Mouse (Mus musculus): ENCODE data around the gene Fig4. TPM values are rescaled to one million over a fixed set of nuclear protein-coding genes. Genes with fewer than 3 reads are reported as not detected.

The Fig4 gene
- 18.8 and 19.6 TPM in 2 replicates for polyA plus RNA-seq (2016; fragmentation: Nextera tagmentation; extraction: Ambion mirVana)

- H3K36me3 ChIP-seq, result no peaks in the 10 kb centered on the region
- H3K9me3 ChIP-seq, result no peaks in the 10 kb centered on the region
- WGBS, result under 1% methylated on average over 38 of the region's 38 CpGs
- no peaks in the 10 kb centered on the region for H3K27me3 ChIP-seq (ENCODE audit: insufficient read depth, poor library complexity, severe bottlenecking)
- DNase-seq (ENCODE audit: low spot score), result peak; percentile 87
- peak within 1 kb of the TSS; percentile 95 for H3K4me3 ChIP-seq
- H3K4me1 ChIP-seq (replicated peaks), result peaks cover 12% of the 10 kb centered on the region
- peak within 1 kb of the TSS; percentile 88 for H3K27ac ChIP-seq
These were observed at the start of gene Fig4 for GRCm38 (mm10) chr10:41302689-41303431. TSS of gene Fig4 (minus strand) at chr10:41303260.

DNA sequence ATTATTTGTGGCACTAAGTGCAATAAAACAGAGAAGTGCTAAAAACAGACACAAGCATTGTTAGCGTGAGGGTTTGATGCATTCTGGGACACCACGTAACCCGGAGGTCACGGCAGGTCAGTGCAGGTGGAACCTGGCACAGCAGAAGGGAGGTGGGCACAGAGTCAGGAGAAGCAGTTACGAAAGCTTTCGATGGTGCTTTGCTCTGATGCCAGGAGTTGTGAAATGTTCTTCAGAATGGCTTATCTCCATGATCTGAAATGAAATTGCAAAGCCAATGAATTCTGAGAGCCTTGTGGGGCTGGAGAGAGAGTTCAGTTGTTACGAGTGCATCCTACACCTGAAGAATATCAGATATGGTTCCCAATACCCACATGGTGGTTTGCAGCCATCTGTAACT is 38.3 kb upstream of the Fig4 start:
- Histone ChIP-seq H3K9me3 (no peaks in the 10 kb centered on the region), H3K27me3 (ENCODE audit: insufficient read depth, poor library complexity, severe bottlenecking) (no peaks in the 10 kb centered on the region), H3K4me3 (no peak overlapping the region), H3K27ac (no peak overlapping the region), H3K4me1 (replicated peaks) (no peaks in the 10 kb centered on the region), H3K36me3 (no peaks in the 10 kb centered on the region)
- DNase-seq (ENCODE audit: low spot score), result no peak
- 89% methylated on average over 7 of the region's 7 CpGs for WGBS

DNA sequence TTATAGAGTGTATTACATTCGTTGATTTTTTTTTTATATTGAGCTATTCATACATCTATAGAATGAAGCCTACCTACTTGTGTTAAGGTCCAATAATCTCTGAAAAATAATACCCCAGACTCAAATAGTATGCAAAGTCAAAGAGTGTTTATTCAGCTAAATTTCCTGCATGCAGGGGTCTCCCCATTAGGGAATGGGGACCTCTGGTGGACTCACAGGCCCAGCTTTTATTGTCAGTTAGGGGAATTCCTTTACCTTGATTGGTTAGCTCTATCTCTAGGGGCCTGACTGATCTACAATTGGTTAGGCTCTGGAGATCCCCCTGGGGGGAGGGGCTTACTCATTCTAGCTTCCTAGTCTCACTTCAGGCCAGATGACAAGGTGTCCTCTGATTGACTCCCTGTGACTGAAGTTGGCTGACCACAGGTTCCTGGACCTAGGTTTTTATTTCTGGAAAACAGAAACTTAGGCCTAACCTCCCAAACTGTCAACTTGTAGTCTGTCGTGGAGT is 29.5 kb upstream of the Fig4 start:
- WGBS, result 83% methylated on average over 2 of the region's 2 CpGs
- H3K4me1 ChIP-seq (replicated peaks), result no peaks in the 10 kb centered on the region
- H3K27ac ChIP-seq, result no peak overlapping the region
- no peaks in the 10 kb centered on the region for H3K36me3 ChIP-seq
- no peak for DNase-seq (ENCODE audit: low spot score)
- no peak overlapping the region for H3K4me3 ChIP-seq
- no peaks in the 10 kb centered on the region for H3K27me3 ChIP-seq (ENCODE audit: insufficient read depth, poor library complexity, severe bottlenecking)
- no peaks in the 10 kb centered on the region for H3K9me3 ChIP-seq

GRCm38 (mm10) chr10:41315866-41316265 is 12.8 kb upstream of the Fig4 start:
- WGBS, result 88% methylated on average over 3 of the region's 3 CpGs
- no peak overlapping the region for H3K4me3 ChIP-seq
- no peaks in the 10 kb centered on the region for H3K4me1 ChIP-seq (replicated peaks)
- no peaks in the 10 kb centered on the region for H3K9me3 ChIP-seq
- DNase-seq (ENCODE audit: low spot score), result no peak
- no peak overlapping the region for H3K27ac ChIP-seq
- H3K36me3 ChIP-seq, result no peaks in the 10 kb centered on the region
- no peaks in the 10 kb centered on the region for H3K27me3 ChIP-seq (ENCODE audit: insufficient read depth, poor library complexity, severe bottlenecking)

DNA sequence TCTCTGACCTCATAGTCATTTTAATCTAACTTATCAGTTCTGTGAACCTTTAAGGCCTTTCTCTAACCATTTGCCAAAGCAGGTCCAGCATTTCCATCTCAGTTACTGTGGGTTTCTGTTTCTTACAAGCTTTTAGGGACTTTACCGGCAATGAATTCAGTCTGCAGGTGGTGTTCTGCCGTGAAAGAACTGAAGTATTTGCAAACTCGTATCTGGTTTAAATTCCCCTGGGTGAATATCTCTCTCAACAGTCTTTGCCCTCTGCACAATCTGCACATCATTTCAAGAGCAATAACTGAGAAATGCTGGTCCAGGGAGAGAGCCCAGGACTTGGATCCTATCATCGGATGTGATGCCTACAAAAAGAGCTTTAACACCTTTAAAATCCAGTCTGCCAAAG is 5.1 kb upstream of the Fig4 start:
- no peak overlapping the region for H3K4me3 ChIP-seq
- H3K27me3 ChIP-seq (ENCODE audit: insufficient read depth, poor library complexity, severe bottlenecking), result no peaks in the 10 kb centered on the region
- H3K27ac ChIP-seq, result no peak overlapping the region
- WGBS, result 92% methylated on average over 4 of the region's 4 CpGs
- no peaks in the 10 kb centered on the region for H3K9me3 ChIP-seq
- no peaks in the 10 kb centered on the region for H3K4me1 ChIP-seq (replicated peaks)
- H3K36me3 ChIP-seq, result no peaks in the 10 kb centered on the region
- no peak for DNase-seq (ENCODE audit: low spot score)

DNA sequence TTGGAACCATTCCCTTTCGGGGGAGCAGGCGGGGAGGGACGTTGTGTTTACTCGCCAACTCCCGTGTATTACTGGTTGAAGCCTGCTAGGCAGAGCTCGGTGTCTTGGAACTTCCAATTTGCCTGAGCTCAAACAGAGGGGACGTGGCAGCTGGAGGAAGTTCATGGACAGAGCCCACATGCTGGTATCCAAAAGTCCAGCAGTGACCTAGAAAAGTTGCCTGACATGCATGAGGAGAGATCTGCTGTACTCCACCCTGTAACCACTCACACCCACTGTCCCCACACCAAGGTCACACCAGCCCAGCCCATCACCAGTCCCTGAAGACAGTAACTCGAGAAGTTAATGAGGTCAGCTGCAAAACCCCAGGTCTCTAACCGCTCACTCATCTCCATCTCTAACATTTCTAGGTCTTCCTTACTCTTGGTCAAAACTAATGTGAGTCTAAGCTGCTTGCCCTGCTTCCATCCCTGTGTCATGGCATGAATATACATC is 1.9 kb upstream of the Fig4 start:
- Histone ChIP-seq H3K36me3 (no peaks in the 10 kb centered on the region), H3K27me3 (ENCODE audit: insufficient read depth, poor library complexity, severe bottlenecking) (no peaks in the 10 kb centered on the region), H3K4me3 (no peak overlapping the region), H3K27ac (no peak overlapping the region), H3K4me1 (replicated peaks) (peaks cover 12% of the 10 kb centered on the region), H3K9me3 (no peaks in the 10 kb centered on the region)
- WGBS, result 79% methylated on average over 9 of the region's 9 CpGs
- DNase-seq (ENCODE audit: low spot score), result no peak

- Histone ChIP-seq H3K9me3 (no peaks in the 10 kb centered on the region), H3K27ac (peak within 1 kb of the TSS; percentile 88), H3K27me3 (ENCODE audit: insufficient read depth, poor library complexity, severe bottlenecking) (no peaks in the 10 kb centered on the region), H3K36me3 (no peaks in the 10 kb centered on the region), H3K4me3 (peak within 1 kb of the TSS; percentile 95), H3K4me1 (replicated peaks) (peaks cover 12% of the 10 kb centered on the region)
- peak; percentile 85 for DNase-seq (ENCODE audit: low spot score)
- under 1% methylated on average over 25 of the region's 25 CpGs for WGBS
These were observed 782 bp upstream of the Fig4 start, which contains the start of gene Ak9 for GRCm38 (mm10) chr10:41303639-41304444. TSS of gene Ak9 (plus strand) at chr10:41303980.

- peaks cover 13% of the 10 kb centered on the region for H3K4me1 ChIP-seq (replicated peaks)
- no peak overlapping the region for H3K27ac ChIP-seq
- no peaks in the 10 kb centered on the region for H3K27me3 ChIP-seq (ENCODE audit: insufficient read depth, poor library complexity, severe bottlenecking)
- DNase-seq (ENCODE audit: low spot score), result no peak
- H3K9me3 ChIP-seq, result no peaks in the 10 kb centered on the region
- H3K36me3 ChIP-seq, result no peaks in the 10 kb centered on the region
- H3K4me3 ChIP-seq, result no peak overlapping the region
- 57% methylated on average over 1 of the region's 1 CpGs for WGBS
These were observed 2.9 kb downstream of the Fig4 start for GRCm38 (mm10) chr10:41300161-41300560.

- no peaks in the 10 kb centered on the region for H3K36me3 ChIP-seq
- WGBS, result 47% methylated on average over 7 of the region's 7 CpGs
- no peak overlapping the region for H3K4me3 ChIP-seq
- DNase-seq (ENCODE audit: low spot score), result peak; percentile 17
- H3K27ac ChIP-seq, result no peak overlapping the region
- H3K9me3 ChIP-seq, result no peaks in the 10 kb centered on the region
- no peaks in the 10 kb centered on the region for H3K27me3 ChIP-seq (ENCODE audit: insufficient read depth, poor library complexity, severe bottlenecking)
- H3K4me1 ChIP-seq (replicated peaks), result peaks cover 24% of the 10 kb centered on the region
These were observed 7.9 kb downstream of the Fig4 start for GRCm38 (mm10) chr10:41295145-41295544.

GRCm38 (mm10) chr10:41294734-41295133 is 8.3 kb downstream of the Fig4 start:
- Histone ChIP-seq H3K4me1 (replicated peaks) (peaks cover 24% of the 10 kb centered on the region), H3K27ac (no peak overlapping the region)

GRCm38 (mm10) chr10:41293019-41293418 is 10.0 kb downstream of the Fig4 start:
- WGBS, result 21% methylated on average over 7 of the region's 7 CpGs
- peak; percentile 50 for DNase-seq (ENCODE audit: low spot score)
- H3K4me1 ChIP-seq (replicated peaks), result peaks cover 31% of the 10 kb centered on the region

More at GRCm38 (mm10) chr10:41294734-41295133, 8.3 kb downstream of the Fig4 start:
- H3K36me3 ChIP-seq, result no peaks in the 10 kb centered on the region
- no peaks in the 10 kb centered on the region for H3K27me3 ChIP-seq (ENCODE audit: insufficient read depth, poor library complexity, severe bottlenecking)
- WGBS, result 74% methylated on average over 11 of the region's 11 CpGs
- no peaks in the 10 kb centered on the region for H3K9me3 ChIP-seq
- H3K4me3 ChIP-seq, result no peak overlapping the region
- no peak for DNase-seq (ENCODE audit: low spot score)

GRCm38 (mm10) chr10:41291021-41291420 is 12.0 kb downstream of the Fig4 start:
- WGBS, result 86% methylated on average over 2 of the region's 2 CpGs
- Histone ChIP-seq H3K27me3 (ENCODE audit: insufficient read depth, poor library complexity, severe bottlenecking) (no peaks in the 10 kb centered on the region), H3K36me3 (no peaks in the 10 kb centered on the region), H3K27ac (no peak overlapping the region), H3K4me3 (no peak overlapping the region), H3K4me1 (replicated peaks) (peaks cover 31% of the 10 kb centered on the region), H3K9me3 (no peaks in the 10 kb centered on the region)
- DNase-seq (ENCODE audit: low spot score), result no peak

More at GRCm38 (mm10) chr10:41293019-41293418, 10.0 kb downstream of the Fig4 start:
- no peaks in the 10 kb centered on the region for H3K27me3 ChIP-seq (ENCODE audit: insufficient read depth, poor library complexity, severe bottlenecking)
- H3K9me3 ChIP-seq, result no peaks in the 10 kb centered on the region
- no peak overlapping the region; the same call in 1 of the 2 replicates for H3K27ac ChIP-seq
- no peaks in the 10 kb centered on the region for H3K36me3 ChIP-seq
- H3K4me3 ChIP-seq, result no peak overlapping the region

All from hindbrain, embryonic 10.5 days (tissue).